Mouse (Mus musculus): ENCODE data around the gene Cstad. TPM values are rescaled to one million over a fixed set of nuclear protein-coding genes. Genes with fewer than 3 reads are reported as not detected.
A peak's percentile ranks its signal among the peaks of the same experiment; 100 is the strongest.

Cstad gene
- polyA plus RNA-seq, 1 experiment: not detected

GRCm38 (mm10) chr2:30629860-30630259 is 35.0 kb downstream of the Cstad start:
- Histone ChIP-seq H3K4me1 (ENCODE audit: control insufficient read depth, insufficient read depth, insufficient read length, low read length) (peaks cover 5% of the 10 kb centered on the region; the same call in 1 of the 2 replicates), H3K4me3 (ENCODE audit: insufficient read depth, low read depth, low read length) (no peak overlapping the region), H3K27ac (replicated peaks; ENCODE audit: low read depth, low read length) (no peak overlapping the region)

DNA sequence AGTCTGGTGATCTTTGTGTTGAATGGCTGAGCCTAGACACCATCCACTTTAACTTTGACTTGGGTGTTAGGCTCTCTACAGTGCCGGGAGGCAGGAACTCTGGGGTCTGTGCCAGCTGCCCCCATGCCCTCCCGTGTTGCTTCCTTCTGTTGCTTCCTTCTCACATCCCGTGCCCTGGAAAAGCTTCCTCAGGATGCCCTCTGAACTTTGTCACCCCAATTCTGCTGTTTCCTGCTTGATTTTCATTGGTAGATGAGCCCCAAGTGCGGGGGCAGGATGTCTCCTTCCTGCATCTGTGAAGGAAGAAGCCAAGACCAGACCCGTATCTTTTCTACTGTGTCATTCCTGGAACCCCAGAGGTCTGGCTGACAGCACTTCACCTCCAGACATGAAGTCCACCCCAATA is 41.4 kb downstream of the Cstad start:
- H3K4me3 ChIP-seq (ENCODE audit: insufficient read depth, low read depth, low read length): peak overlapping the region; percentile 38
- H3K4me1 ChIP-seq (ENCODE audit: control insufficient read depth, insufficient read depth, insufficient read length, low read length): peaks cover 10% of the 10 kb centered on the region
- H3K27ac ChIP-seq (replicated peaks; ENCODE audit: low read depth, low read length): peak overlapping the region; percentile 87

DNA sequence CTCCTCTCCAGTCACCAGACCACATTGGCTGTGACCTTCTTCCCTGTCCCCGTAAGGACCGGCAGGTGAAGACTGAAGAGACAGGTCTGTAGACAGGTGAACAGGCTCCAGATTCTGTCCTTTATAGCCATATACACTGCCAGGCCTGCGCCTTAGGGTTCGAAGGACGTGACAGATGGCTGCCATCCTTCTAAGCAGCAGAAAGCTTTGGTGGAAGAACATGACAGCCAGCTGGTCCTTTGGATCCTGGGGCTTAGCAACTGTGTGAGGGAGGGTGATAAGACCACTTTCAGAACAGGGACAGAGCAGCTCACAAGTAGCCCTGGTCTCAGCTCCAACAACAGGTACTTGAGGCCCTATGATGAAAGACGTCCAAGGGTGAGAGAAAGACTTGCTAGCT is 43.2 kb downstream of the Cstad start:
- H3K27ac ChIP-seq (replicated peaks; ENCODE audit: low read depth, low read length): no peak overlapping the region
- no peak overlapping the region for H3K4me3 ChIP-seq (ENCODE audit: insufficient read depth, low read depth, low read length)
- H3K4me1 ChIP-seq (ENCODE audit: control insufficient read depth, insufficient read depth, insufficient read length, low read length): peaks cover 10% of the 10 kb centered on the region

GRCm38 (mm10) chr2:30640021-30640481 is 45.2 kb downstream of the Cstad start:
- Histone ChIP-seq H3K4me3 (ENCODE audit: insufficient read depth, low read depth, low read length) (no peak overlapping the region), H3K27ac (replicated peaks; ENCODE audit: low read depth, low read length) (no peak overlapping the region)

GRCm38 (mm10) chr2:30642810-30643209 is 48.0 kb downstream of the Cstad start:
- Histone ChIP-seq H3K27ac (replicated peaks; ENCODE audit: low read depth, low read length) (no peak overlapping the region), H3K4me3 (ENCODE audit: insufficient read depth, low read depth, low read length) (no peak overlapping the region), H3K4me1 (ENCODE audit: control insufficient read depth, insufficient read depth, insufficient read length, low read length) (peaks cover 5% of the 10 kb centered on the region; the same call in 1 of the 2 replicates)

More at GRCm38 (mm10) chr2:30640021-30640481, 45.2 kb downstream of the Cstad start:
- peaks cover 10% of the 10 kb centered on the region for H3K4me1 ChIP-seq (ENCODE audit: control insufficient read depth, insufficient read depth, insufficient read length, low read length)

- Histone ChIP-seq H3K4me1 (ENCODE audit: control insufficient read depth, insufficient read depth, insufficient read length, low read length) (peaks cover 6% of the 10 kb centered on the region; the same call in 1 of the 2 replicates), H3K4me3 (ENCODE audit: insufficient read depth, low read depth, low read length) (no peak overlapping the region), H3K27ac (replicated peaks; ENCODE audit: low read depth, low read length) (no peak overlapping the region)
Measured at GRCm38 (mm10) chr2:30643422-30643821, 48.6 kb downstream of the Cstad start.

- Histone ChIP-seq H3K4me1 (ENCODE audit: control insufficient read depth, insufficient read depth, insufficient read length, low read length) (peaks cover 12% of the 10 kb centered on the region), H3K4me3 (ENCODE audit: insufficient read depth, low read depth, low read length) (no peak overlapping the region), H3K27ac (replicated peaks; ENCODE audit: low read depth, low read length) (no peak overlapping the region)
Measured at GRCm38 (mm10) chr2:30646833-30647232, 52.0 kb downstream of the Cstad start.

DNA sequence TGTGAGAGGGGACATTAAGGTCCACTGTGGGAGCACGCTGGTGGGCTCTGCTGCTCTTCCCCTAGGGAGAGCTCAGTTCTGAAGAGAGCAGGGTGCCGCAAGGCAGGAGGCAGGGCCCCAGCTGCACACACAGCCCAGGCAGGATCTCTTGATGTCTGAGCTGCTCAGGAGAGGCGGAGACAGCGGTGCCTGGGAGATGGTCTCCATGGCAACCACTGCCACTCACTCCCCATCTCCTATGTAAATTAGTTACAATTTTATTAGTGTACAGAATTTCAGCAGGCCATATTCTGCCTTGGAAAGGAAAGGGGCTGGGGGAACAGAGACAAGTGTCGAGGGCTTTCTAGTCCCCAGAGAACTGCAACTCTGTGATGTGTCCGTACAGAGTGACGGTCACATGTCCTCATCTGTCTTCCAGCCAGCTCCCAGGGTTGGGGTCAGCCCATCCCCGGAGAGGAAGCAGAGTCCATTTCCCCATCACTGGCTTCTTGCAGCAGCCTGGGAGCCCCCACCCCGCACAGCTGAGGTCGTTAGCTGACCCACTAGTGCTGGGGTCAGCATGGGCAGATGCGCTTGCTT is 52.6 kb downstream of the Cstad start:
- no peak overlapping the region for H3K27ac ChIP-seq (replicated peaks; ENCODE audit: low read depth, low read length)
- no peak overlapping the region for H3K4me3 ChIP-seq (ENCODE audit: insufficient read depth, low read depth, low read length)
- peaks cover 12% of the 10 kb centered on the region for H3K4me1 ChIP-seq (ENCODE audit: control insufficient read depth, insufficient read depth, insufficient read length, low read length)

- Histone ChIP-seq H3K4me1 (ENCODE audit: control insufficient read depth, insufficient read depth, insufficient read length, low read length) (peaks cover 16% of the 10 kb centered on the region), H3K27ac (replicated peaks; ENCODE audit: low read depth, low read length) (no peak overlapping the region)
Measured at GRCm38 (mm10) chr2:30647882-30648494, 53.1 kb downstream of the Cstad start.

GRCm38 (mm10) chr2:30650249-30650648 is 55.4 kb downstream of the Cstad start:
- Histone ChIP-seq H3K27ac (replicated peaks; ENCODE audit: low read depth, low read length) (no peak overlapping the region), H3K4me3 (ENCODE audit: insufficient read depth, low read depth, low read length) (no peak overlapping the region), H3K4me1 (ENCODE audit: control insufficient read depth, insufficient read depth, insufficient read length, low read length) (peaks cover 16% of the 10 kb centered on the region)

More at GRCm38 (mm10) chr2:30647882-30648494, 53.1 kb downstream of the Cstad start:
- no peak overlapping the region for H3K4me3 ChIP-seq (ENCODE audit: insufficient read depth, low read depth, low read length)

- no peak overlapping the region for H3K27ac ChIP-seq (replicated peaks; ENCODE audit: low read depth, low read length)
- peaks cover 16% of the 10 kb centered on the region for H3K4me1 ChIP-seq (ENCODE audit: control insufficient read depth, insufficient read depth, insufficient read length, low read length)
- no peak overlapping the region for H3K4me3 ChIP-seq (ENCODE audit: insufficient read depth, low read depth, low read length)
Measured at GRCm38 (mm10) chr2:30651831-30652230, 57.0 kb downstream of the Cstad start.

GRCm38 (mm10) chr2:30652581-30653037 is 57.8 kb downstream of the Cstad start:
- H3K4me1 ChIP-seq (ENCODE audit: control insufficient read depth, insufficient read depth, insufficient read length, low read length): peaks cover 18% of the 10 kb centered on the region
- 0 out of 2 replicates have a peak overlapping the region, but pooled peaks have one; percentile 0 for H3K4me3 ChIP-seq (ENCODE audit: insufficient read depth, low read depth, low read length)
- H3K27ac ChIP-seq (replicated peaks; ENCODE audit: low read depth, low read length): peak overlapping the region; percentile 60

- no peak overlapping the region for H3K4me3 ChIP-seq (ENCODE audit: insufficient read depth, low read depth, low read length)
- peaks cover 18% of the 10 kb centered on the region for H3K4me1 ChIP-seq (ENCODE audit: control insufficient read depth, insufficient read depth, insufficient read length, low read length)
- peak overlapping the region; percentile 60 for H3K27ac ChIP-seq (replicated peaks; ENCODE audit: low read depth, low read length)
Measured at GRCm38 (mm10) chr2:30653046-30653445, 58.2 kb downstream of the Cstad start.

DNA sequence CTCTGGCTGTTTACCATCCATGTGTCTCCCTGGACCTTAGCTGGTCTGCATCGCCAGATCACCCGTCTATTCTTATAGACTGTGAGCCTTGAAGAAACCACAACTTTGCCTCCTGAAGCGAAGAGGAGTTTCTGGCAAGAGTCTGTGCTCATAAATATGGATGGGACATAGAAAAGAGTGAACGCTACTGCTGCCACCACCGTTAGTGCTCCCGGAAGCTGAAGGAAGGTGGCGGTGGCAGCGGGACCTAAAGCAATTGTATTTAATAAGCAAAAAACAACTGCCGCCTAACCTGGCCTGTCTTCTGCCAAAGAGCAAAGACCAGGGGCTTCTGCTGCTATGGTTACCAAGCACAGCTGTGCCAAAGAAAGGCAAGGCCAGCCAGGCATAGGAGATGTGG is 59.3 kb downstream of the Cstad start:
- H3K4me3 ChIP-seq (ENCODE audit: insufficient read depth, low read depth, low read length): no peak overlapping the region
- H3K4me1 ChIP-seq (ENCODE audit: control insufficient read depth, insufficient read depth, insufficient read length, low read length): peaks cover 18% of the 10 kb centered on the region
- H3K27ac ChIP-seq (replicated peaks; ENCODE audit: low read depth, low read length): no peak overlapping the region

DNA sequence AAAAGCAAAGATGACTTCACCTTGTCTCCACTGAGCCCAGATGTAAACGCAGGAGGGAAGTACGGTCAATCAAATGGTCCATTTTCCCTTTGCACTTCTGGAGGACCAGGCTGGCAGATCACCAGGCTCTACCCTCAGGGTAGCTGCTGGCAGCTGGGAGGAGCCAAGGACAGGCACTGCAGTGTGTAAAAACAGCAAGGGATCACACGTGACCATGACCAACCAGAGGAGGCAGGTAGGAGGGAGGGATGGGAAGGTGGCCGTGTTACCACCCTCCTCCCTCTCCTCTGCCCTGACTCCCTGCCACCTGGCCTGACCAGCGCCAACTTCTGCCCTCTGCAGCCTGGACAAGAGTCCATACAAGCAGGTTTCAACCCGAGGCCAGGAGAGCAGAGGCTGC is 59.7 kb downstream of the Cstad start:
- peaks cover 19% of the 10 kb centered on the region for H3K4me1 ChIP-seq (ENCODE audit: control insufficient read depth, insufficient read depth, insufficient read length, low read length)
- no peak overlapping the region for H3K4me3 ChIP-seq (ENCODE audit: insufficient read depth, low read depth, low read length)
- H3K27ac ChIP-seq (replicated peaks; ENCODE audit: low read depth, low read length): no peak overlapping the region

DNA sequence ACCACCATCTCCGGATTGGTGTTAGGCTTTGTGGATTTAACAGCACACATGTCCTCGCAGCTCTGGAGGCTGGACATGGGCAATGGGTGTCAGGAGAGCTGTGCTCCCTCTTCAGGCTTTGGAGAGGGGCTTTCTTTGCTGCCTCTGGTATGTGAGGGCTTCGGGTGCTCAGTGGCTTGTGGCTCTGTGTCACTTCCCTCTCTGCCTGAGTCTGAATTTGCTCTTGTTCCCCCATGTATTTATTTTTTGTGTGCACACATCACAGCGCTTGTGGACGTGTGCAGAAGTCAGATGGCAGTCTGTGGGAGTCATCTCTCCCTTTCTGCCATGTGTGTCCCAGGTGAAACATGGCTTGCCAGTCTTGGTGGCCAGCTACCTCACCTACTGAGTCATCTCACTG is 60.9 kb downstream of the Cstad start:
- Histone ChIP-seq H3K4me3 (ENCODE audit: insufficient read depth, low read depth, low read length) (no peak overlapping the region), H3K4me1 (ENCODE audit: control insufficient read depth, insufficient read depth, insufficient read length, low read length) (peaks cover 23% of the 10 kb centered on the region), H3K27ac (replicated peaks; ENCODE audit: low read depth, low read length) (no peak overlapping the region)
